Mouse (Mus musculus): Measurements from ENCODE around the gene Gm5089.

Gene Gm5089

GRCm38 (mm10) chr14:122386281-122387130, 64.4 kb downstream of the Gm5089 start:
- no peak for DNase-seq (ENCODE audit: low spot score)

GRCm38 (mm10) chr14:122385758-122386157, 65.2 kb downstream of the Gm5089 start:
- DNase-seq (ENCODE audit: low spot score): no peak

- DNase-seq (ENCODE audit: low spot score): no peak
Observed at GRCm38 (mm10) chr14:122385238-122385534, 65.7 kb downstream of the Gm5089 start.
